25 mouse cellular contexts compared by ENCODE assay signal in genomic region chr7:81184136-81184535, GRCm38 (mm10). TPM values are rescaled to one million over a fixed set of nuclear protein-coding genes. Genes with fewer than 3 reads are reported as not detected.
A peak's percentile ranks its signal among the peaks of the same experiment; 100 is the strongest.
DNase-seq lines count a peak whose midpoint lies in the region; ATAC-seq and TF ChIP-seq lines count a peak whose summit lies in the region.
"Had no signal": no experiment of that assay in that cellular context is flagged by ENCODE, and none has a peak within 500 bp of the region (broad histone marks: within the 10 kb centered on the region; RNA-seq: fewer than 3 reads in every experiment).

No protein-coding gene starts in this region.

- no peak for ATAC-seq in forebrain, embryonic 11.5 days (replicated peaks; ENCODE audit: low FRiP score)
- ATAC-seq: forebrain, embryonic 14.5 days; forebrain, postnatal 0 days; intestine, postnatal 0 days had no signal

- no peaks in the 10 kb centered on the region for H3K4me1 ChIP-seq in forebrain, embryonic 11.5 days (replicated peaks; ENCODE audit: control insufficient read depth, insufficient read depth, low read length)
- H3K4me1 ChIP-seq: embryonic facial prominence, embryonic 10.5 days; hindbrain, embryonic 12.5 days; hindbrain, embryonic 15.5 days had no signal

- TF ChIP-seq POLR2A in myocyte (IDR thresholded peaks at IDR 0.05; ENCODE audit: insufficient read length, low read depth): no peak

- no peaks in the 10 kb centered on the region for H3K79me3 ChIP-seq in C2C12 (ENCODE audit: low read depth)

- H3ac ChIP-seq in C2C12 (ENCODE audit: control insufficient read depth, insufficient read length, low read depth) (no peak overlapping the region), myocyte (ENCODE audit: control insufficient read depth, insufficient read length) (no peak overlapping the region)

- peak; percentile 80 for DNase-seq in 3T3-L1 (ENCODE audit: low read depth, low spot score)
- DNase-seq in left cerebral cortex, adult 18-20 months (ENCODE audit: low spot score in 2 of 2): no peak
- DNase-seq in forebrain, embryonic 11.5 days (ENCODE audit: low spot score): no peak
- DNase-seq in urinary bladder, postnatal 10 days (ENCODE audit: low spot score): no peak
- DNase-seq: adrenal gland, adult 8-10 months; adrenal gland, postnatal 25 days; cerebellum, adult 11-12 months; cerebellum, adult 8-10 months; cerebellum, postnatal 10 days; cerebellum, postnatal 36 days; embryo, embryonic 11 days; forebrain, postnatal 0 days; gastrocnemius, postnatal 10 days; gastrocnemius, postnatal 36 days; heart, adult 11 months had no signal

- peak overlapping the region; percentile 25 for H3K4me2 ChIP-seq in myocyte (ENCODE audit: low read depth)
- H3K4me2 ChIP-seq in forebrain, embryonic 11.5 days (ENCODE audit: low read depth, low read length, severe bottlenecking): no peak overlapping the region
- H3K4me2 ChIP-seq: embryonic facial prominence, embryonic 13.5 days; heart, embryonic 11.5 days; hindbrain, embryonic 12.5 days; hindbrain, embryonic 15.5 days had no signal

- no peak overlapping the region for H3K27ac ChIP-seq in forebrain, embryonic 11.5 days (ENCODE audit: low read depth, low read length)
- H3K27ac ChIP-seq: embryonic facial prominence, embryonic 10.5 days; embryonic facial prominence, embryonic 13.5 days; hindbrain, embryonic 12.5 days; hindbrain, embryonic 15.5 days had no signal

- no peak for TF ChIP-seq CTCF in C2C12 (IDR thresholded peaks at IDR 0.05; ENCODE audit: control insufficient read depth, insufficient read depth, insufficient read length)

- no peak overlapping the region for H3K9ac ChIP-seq in forebrain, embryonic 11.5 days (ENCODE audit: low read length)
- H3K9ac ChIP-seq: embryonic facial prominence, embryonic 13.5 days; forebrain, postnatal 0 days; hindbrain, embryonic 12.5 days; hindbrain, embryonic 15.5 days had no signal

- H3K9me3 ChIP-seq in forebrain, embryonic 11.5 days (ENCODE audit: control insufficient read depth, low read length): no peaks in the 10 kb centered on the region
- H3K9me3 ChIP-seq: embryonic facial prominence, embryonic 13.5 days; hindbrain, embryonic 12.5 days; hindbrain, embryonic 15.5 days had no signal

- 72% methylated on average over 2 of the region's 2 CpGs for WGBS in forebrain, embryonic 11.5 days

- no peaks in the 10 kb centered on the region for H3K79me2 ChIP-seq in C2C12 (ENCODE audit: control insufficient read depth, insufficient read depth)
- no peaks in the 10 kb centered on the region for H3K79me2 ChIP-seq in myocyte (ENCODE audit: control insufficient read depth, insufficient read depth)

- H3K4me3 ChIP-seq in C2C12 (ENCODE audit: insufficient read depth, poor library complexity, severe bottlenecking): no peak overlapping the region
- H3K4me3 ChIP-seq in myocyte: no peak overlapping the region
- H3K4me3 ChIP-seq in forebrain, embryonic 11.5 days (ENCODE audit: low read depth, low read length): no peak overlapping the region
- H3K4me3 ChIP-seq: embryonic facial prominence, embryonic 10.5 days; embryonic facial prominence, embryonic 13.5 days; erythroblast, embryonic 14.5 days; hindbrain, embryonic 12.5 days; hindbrain, embryonic 15.5 days had no signal

- H3K27me3 ChIP-seq in C2C12 (ENCODE audit: control insufficient read depth, insufficient read depth, insufficient read length): no peaks in the 10 kb centered on the region
- no peaks in the 10 kb centered on the region for H3K27me3 ChIP-seq in myocyte (ENCODE audit: control insufficient read depth, insufficient read depth, insufficient read length)
- H3K27me3 ChIP-seq in forebrain, embryonic 11.5 days (ENCODE audit: control insufficient read depth, insufficient read depth, low read length): no peaks in the 10 kb centered on the region
- H3K27me3 ChIP-seq: embryonic facial prominence, embryonic 13.5 days; hindbrain, embryonic 12.5 days; hindbrain, embryonic 15.5 days had no signal

- no peaks in the 10 kb centered on the region for H3K36me3 ChIP-seq in C2C12 (ENCODE audit: control insufficient read depth, insufficient read depth)
- no peaks in the 10 kb centered on the region for H3K36me3 ChIP-seq in myocyte (ENCODE audit: control insufficient read depth, insufficient read depth)
- no peaks in the 10 kb centered on the region for H3K36me3 ChIP-seq in forebrain, embryonic 11.5 days (ENCODE audit: control insufficient read depth, insufficient read depth, low read length)
- H3K36me3 ChIP-seq: embryonic facial prominence, embryonic 10.5 days; embryonic facial prominence, embryonic 13.5 days; hindbrain, embryonic 12.5 days; hindbrain, embryonic 15.5 days had no signal

TF ChIP-seq in C2C12, 6 proteins besides CTCF, POLR2A, EP300 and RAD21:
- TF ChIP-seq MYOG (IDR thresholded peaks at IDR 0.05; ENCODE audit: control insufficient read depth, extremely low read depth, insufficient read length) (no peak), MAX (IDR thresholded peaks at IDR 0.05) (no peak), USF1 (IDR thresholded peaks at IDR 0.05; ENCODE audit: low read depth) (no peak), MYOD1 (IDR thresholded peaks at IDR 0.05; ENCODE audit: control insufficient read depth, insufficient read length, low read depth) (no peak), CEBPB (IDR thresholded peaks at IDR 0.05; ENCODE audit: low read depth) (peak; percentile 61), FOSL1 (IDR thresholded peaks at IDR 0.05; ENCODE audit: insufficient read depth, low read length, poor library complexity, severe bottlenecking) (no peak)
TF ChIP-seq in C2C12: peak in this region for 1.

TF ChIP-seq in myocyte, 11 proteins besides CTCF, POLR2A, EP300 and RAD21:
- peak; percentile 70 for TF ChIP-seq CEBPB (IDR thresholded peaks at IDR 0.05; ENCODE audit: insufficient read depth, poor library complexity, severe bottlenecking)
- no peak for TF ChIP-seq E2F4 (IDR thresholded peaks at IDR 0.05; ENCODE audit: insufficient read depth)
- no peak for TF ChIP-seq POLR2AphosphoS2 (IDR thresholded peaks at IDR 0.05; ENCODE audit: insufficient read length, low read depth)

RNA-seq across cellular contexts. Expression of gene Pde8a, which starts 29.3 kb away (rescaled TPM):
- polyA plus RNA-seq in C2C12 (2012; fragmentation: generic; extraction: Trizol) (2.1 TPM), myocyte (2012; fragmentation: generic; extraction: Trizol) (3.5 TPM)
- total RNA-seq in left cerebral cortex, adult 18-20 months (2021): 1 to 10 TPM; 7.5 to 7.9 TPM
- polyA plus RNA-seq in forebrain, embryonic 11.5 days (2014; fragmentation: Nextera tagmentation; extraction: Ambion mirVana): 2.4 and 3.7 TPM in 2 replicates
- polyA plus RNA-seq: erythroblast, embryonic 14.5 days had no signal
